Mouse (Mus musculus) forebrain, embryonic 12.5 days (tissue): ENCODE results near the gene Naa20. TPM values are rescaled to one million over a fixed set of nuclear protein-coding genes. Genes with fewer than 3 reads are reported as not detected.

Source experiments
- ATAC-seq: fragments of 200-750 bp; cut with Nextera tagmentation; 2 replicates; pipeline ENCODE4 v1.8.0; 2017; ENCODE audit warnings: moderate TSS enrichment; ENCODE audit not compliant: low FRiP score
- H3K27ac ChIP-seq: fragments of 300-500 bp; sonication (generic); 2 replicates; pipeline ENCODE4 v1.5.1; 2016; ENCODE audit warnings: mild to moderate bottlenecking
- H3K27me3 ChIP-seq: fragments of 300-500 bp; sonication (generic); 2 replicates; pipeline ENCODE4 v1.6.1; 2016; ENCODE audit warnings: mild to moderate bottlenecking
- H3K36me3 ChIP-seq: fragments of 300-500 bp; sonication (generic); replicated peaks from 2 replicates; pipeline ENCODE4 v1.6.1; 2016; ENCODE audit warnings: mild to moderate bottlenecking
- H3K4me1 ChIP-seq: fragments of 300-500 bp; sonication (generic); 2 replicates; pipeline ENCODE4 v1.6.1; 2016
- H3K4me2 ChIP-seq: fragments of 300-500 bp; sonication (generic); 2 replicates; pipeline ENCODE4 v1.6.1; 2016; ENCODE audit warnings: mild to moderate bottlenecking, moderate library complexity
- H3K4me3 ChIP-seq: fragments of 300-500 bp; sonication (generic); replicated peaks from 2 replicates; pipeline ENCODE4 v1.5.1; 2016; ENCODE audit warnings: mild to moderate bottlenecking
- H3K9ac ChIP-seq: fragments of 300-500 bp; sonication (generic); 2 replicates; pipeline ENCODE4 v1.6.1; 2016; ENCODE audit warnings: mild to moderate bottlenecking
- H3K9me3 ChIP-seq: fragments of 300-500 bp; sonication (generic); 2 replicates; pipeline ENCODE4 v1.6.1; 2016
- WGBS: fragments of 180-500 bp; shearing (Covaris S2); methylation state at CpG from one replicate; pipeline ENCODE4 v1.1.7; 2016; 5-methylcytosine and 5-hydroxymethylcytosine counted together
- polyA plus RNA-seq: library from polyadenylated mRNA; unstranded; fragments of >200 nt; fragmentation: Nextera tagmentation; extraction: Ambion mirVana; gene quantifications from 2 replicates; pipeline ENCODE4 v1.2.1, GENCODE M21; 2016

Naa20 gene
- polyA plus RNA-seq, 1 experiment from 2014 or later, result 124 TPM

GRCm38 (mm10) chr2:145936975-145937374 lies 35.1 kb downstream of the Naa20 start:
- Histone ChIP-seq H3K27me3 (0 out of 2 replicates have a peak, but pooled peaks cover 7% of the 10 kb centered on the region), H3K9ac (no peak overlapping the region), H3K9me3 (no peaks in the 10 kb centered on the region), H3K27ac (no peak overlapping the region), H3K4me1 (peaks cover 7% of the 10 kb centered on the region), H3K4me2 (no peak overlapping the region), H3K36me3 (peaks cover 3% of the 10 kb centered on the region), H3K4me3 (no peak overlapping the region)
- 84% methylated on average over 8 of the region's 8 CpGs for WGBS
- no peak for ATAC-seq

DNA sequence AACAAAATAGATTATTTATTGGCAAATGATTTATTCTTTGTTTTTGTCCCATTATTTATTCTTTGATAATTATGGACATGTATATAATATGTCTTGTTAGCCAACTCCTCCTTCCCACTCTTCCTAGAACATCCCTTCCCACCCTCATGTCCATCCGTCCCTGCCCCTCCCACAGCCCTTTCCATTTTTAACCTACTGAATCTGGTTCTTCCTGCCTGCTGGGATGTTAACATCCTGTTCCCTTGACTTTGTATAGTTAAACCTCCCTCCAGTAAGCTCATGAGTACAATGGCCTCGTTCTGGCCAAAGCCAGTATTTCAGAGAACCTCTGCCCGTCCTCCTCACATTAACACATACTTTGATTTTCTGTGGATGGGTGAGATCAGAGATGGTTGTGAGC lies 39.5 kb downstream of the Naa20 start:
- no peaks in the 10 kb centered on the region for H3K36me3 ChIP-seq
- H3K27me3 ChIP-seq, result 0 out of 2 replicates have a peak, but pooled peaks cover 11% of the 10 kb centered on the region
- H3K4me3 ChIP-seq, result no peak overlapping the region
- ATAC-seq, result no peak
- H3K9me3 ChIP-seq, result no peaks in the 10 kb centered on the region
- WGBS, result 74% methylated on average over 3 of the region's 3 CpGs
- H3K4me1 ChIP-seq, result peaks cover 16% of the 10 kb centered on the region
- H3K9ac ChIP-seq, result no peak overlapping the region
- no peak overlapping the region for H3K4me2 ChIP-seq
- no peak overlapping the region for H3K27ac ChIP-seq

DNA sequence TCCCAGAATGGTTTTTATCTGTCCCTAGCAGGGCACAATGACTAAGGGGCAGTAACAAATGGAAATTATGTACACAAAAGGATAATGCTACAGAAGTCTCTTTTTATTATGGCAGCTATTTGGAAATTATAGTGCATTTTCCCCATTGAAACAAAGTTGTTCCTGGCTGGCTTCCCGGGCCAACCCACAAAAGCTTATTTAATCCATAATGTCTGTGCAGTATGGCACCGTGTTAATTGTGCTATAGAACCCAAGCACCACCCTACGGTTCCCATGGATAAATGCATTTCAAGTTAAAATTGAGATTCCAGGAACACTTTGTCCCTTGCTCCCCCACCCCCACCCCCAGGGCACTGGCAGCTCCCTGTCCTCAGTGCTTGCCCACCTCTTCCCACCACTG lies 42.4 kb downstream of the Naa20 start:
- no peak overlapping the region for H3K4me3 ChIP-seq
- no peaks in the 10 kb centered on the region for H3K36me3 ChIP-seq
- 61% methylated on average over 3 of the region's 3 CpGs for whole genome bisulfite sequencing
- H3K9ac ChIP-seq, result no peak overlapping the region
- ATAC-seq, result no peak
- H3K4me2 ChIP-seq, result no peak overlapping the region
- H3K27ac ChIP-seq, result no peak overlapping the region
- H3K27me3 ChIP-seq, result 0 out of 2 replicates have a peak, but pooled peaks cover 7% of the 10 kb centered on the region
- H3K4me1 ChIP-seq, result peaks cover 22% of the 10 kb centered on the region
- no peaks in the 10 kb centered on the region for H3K9me3 ChIP-seq

DNA sequence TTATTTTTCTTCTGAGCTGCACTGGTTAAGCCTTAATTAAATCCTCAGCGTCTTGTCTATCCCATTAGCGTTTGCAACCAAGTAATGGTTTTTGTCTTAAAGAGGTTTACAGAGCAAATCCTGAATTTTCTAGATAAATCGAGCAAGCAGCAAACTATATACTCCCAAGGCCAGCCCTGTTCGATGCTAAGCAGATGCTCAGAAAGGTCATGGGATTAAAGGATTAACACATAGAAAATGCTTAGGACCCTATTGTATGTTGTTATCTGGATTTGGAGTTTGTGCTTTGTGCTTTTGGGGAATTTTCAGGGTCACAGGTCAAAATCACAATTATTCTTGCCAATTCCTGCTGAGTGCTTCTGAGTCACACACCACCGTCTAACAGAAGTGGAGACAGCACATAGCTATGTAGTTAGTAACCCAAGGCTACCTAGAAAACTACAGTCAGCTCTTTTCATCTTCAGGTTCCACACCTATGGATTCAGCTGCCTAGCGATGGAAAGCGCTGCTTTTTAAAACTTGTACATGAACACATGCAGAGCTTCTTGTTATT lies 46.6 kb downstream of the Naa20 start:
- H3K4me1 ChIP-seq, result peaks cover 31% of the 10 kb centered on the region
- peaks cover 20% of the 10 kb centered on the region for H3K27me3 ChIP-seq
- no peak overlapping the region for H3K4me2 ChIP-seq
- 49% methylated on average over 7 of the region's 7 CpGs for WGBS
- no peak overlapping the region for H3K27ac ChIP-seq
- no peak for ATAC-seq
- no peak overlapping the region for H3K9ac ChIP-seq
- H3K36me3 ChIP-seq, result no peaks in the 10 kb centered on the region
- H3K4me3 ChIP-seq, result no peak overlapping the region
- H3K9me3 ChIP-seq, result no peaks in the 10 kb centered on the region

- H3K4me1 ChIP-seq, result peaks cover 22% of the 10 kb centered on the region
- no peaks in the 10 kb centered on the region for H3K9me3 ChIP-seq
- no peak overlapping the region for H3K4me3 ChIP-seq
- no peak overlapping the region; the same call in 1 of the 2 replicates for H3K4me2 ChIP-seq
- peaks cover 23% of the 10 kb centered on the region for H3K27me3 ChIP-seq
- WGBS, result 24% methylated on average over 11 of the region's 11 CpGs
- no peak for ATAC-seq
- no peak overlapping the region for H3K9ac ChIP-seq
- H3K27ac ChIP-seq, result peak overlapping the region; percentile 36; the same call in 1 of the 2 replicates
- H3K36me3 ChIP-seq, result no peaks in the 10 kb centered on the region
Measured at GRCm38 (mm10) chr2:145949475-145950068, 47.7 kb downstream of the Naa20 start.

GRCm38 (mm10) chr2:145950239-145950638 lies 48.3 kb downstream of the Naa20 start:
- peaks cover 20% of the 10 kb centered on the region for H3K4me1 ChIP-seq
- H3K4me2 ChIP-seq, result no peak overlapping the region
- no peak overlapping the region for H3K27ac ChIP-seq
- no peaks in the 10 kb centered on the region for H3K9me3 ChIP-seq
- H3K36me3 ChIP-seq, result no peaks in the 10 kb centered on the region
- H3K4me3 ChIP-seq, result no peak overlapping the region
- H3K9ac ChIP-seq, result no peak overlapping the region
- H3K27me3 ChIP-seq, result peaks cover 23% of the 10 kb centered on the region
- ATAC-seq, result 0 out of 2 replicates have a peak, but pooled peaks have one; percentile 47
- WGBS, result 34% methylated on average over 10 of the region's 10 CpGs

DNA sequence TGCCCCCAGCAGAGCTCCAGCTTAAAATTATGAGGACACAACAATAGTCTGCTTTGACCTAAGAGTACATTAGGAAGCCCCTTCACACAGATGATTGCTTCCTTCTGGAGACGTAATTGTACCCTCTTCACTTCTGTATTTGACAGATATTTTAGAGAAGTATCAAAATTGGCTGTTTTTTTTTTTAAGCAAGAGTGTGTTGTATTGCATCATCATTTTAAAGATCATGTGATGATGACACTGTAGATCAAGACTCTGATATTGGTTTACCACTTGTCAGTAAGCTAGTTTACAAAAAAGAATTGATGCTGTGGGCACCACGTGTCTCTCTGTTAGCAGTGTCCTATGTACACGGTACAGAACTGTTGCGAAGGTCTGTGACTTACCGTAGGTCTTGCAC lies 50.8 kb downstream of the Naa20 start:
- no peaks in the 10 kb centered on the region for H3K9me3 ChIP-seq
- no peaks in the 10 kb centered on the region for H3K36me3 ChIP-seq
- peaks cover 25% of the 10 kb centered on the region for H3K27me3 ChIP-seq
- WGBS, result 94% methylated on average over 5 of the region's 5 CpGs
- no peak overlapping the region for H3K4me2 ChIP-seq
- H3K4me3 ChIP-seq, result no peak overlapping the region
- ATAC-seq, result no peak
- H3K9ac ChIP-seq, result no peak overlapping the region
- H3K27ac ChIP-seq, result no peak overlapping the region
- peaks cover 23% of the 10 kb centered on the region for H3K4me1 ChIP-seq

GRCm38 (mm10) chr2:145955844-145956243 lies 53.9 kb downstream of the Naa20 start:
- 28% methylated on average over 10 of the region's 10 CpGs for WGBS
- H3K4me1 ChIP-seq, result peaks cover 13% of the 10 kb centered on the region
- peaks cover 20% of the 10 kb centered on the region for H3K27me3 ChIP-seq
- H3K27ac ChIP-seq, result no peak overlapping the region
- no peak overlapping the region for H3K9ac ChIP-seq
- H3K4me2 ChIP-seq, result no peak overlapping the region
- peak; percentile 43; the same call in 1 of the 2 replicates for ATAC-seq
- no peaks in the 10 kb centered on the region for H3K9me3 ChIP-seq
- H3K36me3 ChIP-seq, result no peaks in the 10 kb centered on the region
- H3K4me3 ChIP-seq, result no peak overlapping the region

- H3K27ac ChIP-seq, result no peak overlapping the region
- H3K27me3 ChIP-seq, result peaks cover 20% of the 10 kb centered on the region
- no peak overlapping the region for H3K9ac ChIP-seq
- H3K4me1 ChIP-seq, result peaks cover 13% of the 10 kb centered on the region
- H3K9me3 ChIP-seq, result no peaks in the 10 kb centered on the region
- H3K36me3 ChIP-seq, result no peaks in the 10 kb centered on the region
- WGBS, result 20% methylated on average over 5 of the region's 5 CpGs
- ATAC-seq, result no peak
- H3K4me3 ChIP-seq, result no peak overlapping the region
- no peak overlapping the region for H3K4me2 ChIP-seq
Measured at GRCm38 (mm10) chr2:145956318-145956717, 54.4 kb downstream of the Naa20 start.

DNA sequence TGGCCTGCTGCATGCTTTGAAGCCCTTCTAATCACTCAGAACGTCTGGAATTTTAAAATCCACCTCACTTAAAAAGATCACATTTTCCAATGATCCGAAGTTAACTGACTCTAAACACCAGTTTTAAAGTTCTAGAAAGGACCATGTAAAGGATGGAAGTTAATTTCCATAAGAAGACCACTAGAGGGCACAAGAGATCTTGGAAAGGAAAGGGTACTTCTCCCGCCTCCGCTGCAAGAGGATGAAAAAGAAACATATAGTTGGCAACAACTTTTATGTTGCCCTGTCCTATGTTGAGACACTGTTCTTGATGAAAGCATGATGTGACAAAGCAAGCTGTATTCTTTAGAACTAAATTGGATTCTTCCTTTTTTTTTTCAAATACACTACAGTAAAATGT lies 55.6 kb downstream of the Naa20 start:
- Histone ChIP-seq H3K27me3 (peaks cover 20% of the 10 kb centered on the region), H3K4me3 (no peak overlapping the region), H3K4me2 (no peak overlapping the region), H3K4me1 (peaks cover 13% of the 10 kb centered on the region), H3K9ac (no peak overlapping the region), H3K27ac (no peak overlapping the region), H3K36me3 (no peaks in the 10 kb centered on the region), H3K9me3 (no peaks in the 10 kb centered on the region)
- ATAC-seq, result no peak; the same call in 1 of the 2 replicates
- 11% methylated on average over 4 of the region's 4 CpGs for WGBS

- H3K9ac ChIP-seq, result no peak overlapping the region
- peaks cover 16% of the 10 kb centered on the region for H3K27me3 ChIP-seq
- H3K27ac ChIP-seq, result peak overlapping the region; percentile 42; the same call in 1 of the 2 replicates
- ATAC-seq, result no peak
- no peak overlapping the region for H3K4me3 ChIP-seq
- H3K9me3 ChIP-seq, result no peaks in the 10 kb centered on the region
- no peak overlapping the region for H3K4me2 ChIP-seq
- WGBS, result 78% methylated on average over 6 of the region's 6 CpGs
- H3K4me1 ChIP-seq, result peaks cover 13% of the 10 kb centered on the region
- H3K36me3 ChIP-seq, result no peaks in the 10 kb centered on the region
Measured at GRCm38 (mm10) chr2:145958097-145958496, 56.2 kb downstream of the Naa20 start.

DNA sequence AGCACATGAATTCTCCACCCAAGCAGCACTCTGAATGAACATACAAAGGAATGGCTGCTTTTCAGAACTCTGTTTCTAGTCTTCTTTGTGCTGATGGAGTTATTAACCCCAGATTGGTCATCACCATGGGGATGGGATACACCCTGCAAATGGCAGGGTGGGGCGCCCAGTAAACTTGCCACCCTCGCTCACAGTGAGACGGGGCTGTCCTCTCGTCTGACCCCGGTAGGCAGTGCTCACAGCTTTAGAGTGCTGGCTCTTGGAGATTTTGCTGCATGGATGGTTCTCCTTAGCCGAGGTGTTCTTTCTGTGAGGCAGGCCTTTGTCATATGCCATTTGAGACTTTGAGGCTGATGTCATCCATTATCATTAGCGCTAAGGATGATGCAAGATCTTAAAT lies 56.7 kb downstream of the Naa20 start:
- Histone ChIP-seq H3K9me3 (no peaks in the 10 kb centered on the region), H3K27me3 (peaks cover 12% of the 10 kb centered on the region), H3K36me3 (no peaks in the 10 kb centered on the region), H3K27ac (no peak overlapping the region), H3K9ac (no peak overlapping the region), H3K4me2 (no peak overlapping the region), H3K4me1 (peaks cover 13% of the 10 kb centered on the region), H3K4me3 (no peak overlapping the region)
- peak; percentile 79 for ATAC-seq
- 38% methylated on average over 7 of the region's 7 CpGs for WGBS

DNA sequence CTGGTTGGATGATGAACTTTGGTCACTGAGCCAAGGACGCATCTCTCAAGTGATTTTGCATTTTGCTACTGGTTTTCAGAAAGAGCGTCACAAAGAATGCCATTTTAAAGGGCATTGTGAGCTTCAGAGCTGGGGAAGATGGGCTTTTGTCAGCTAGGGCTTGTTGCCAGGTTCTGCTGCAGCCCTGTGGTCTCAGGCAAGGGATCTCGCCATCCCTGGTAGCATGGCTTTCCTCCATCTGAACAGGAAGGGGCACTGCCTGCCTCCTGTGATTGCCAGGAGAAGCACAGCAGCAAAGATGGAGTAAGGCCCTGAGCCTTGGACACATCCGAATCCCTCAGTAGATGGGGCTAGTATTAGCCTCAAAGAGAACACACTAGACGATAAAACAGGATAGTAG lies 60.0 kb downstream of the Naa20 start:
- whole genome bisulfite sequencing, result 87% methylated on average over 5 of the region's 5 CpGs
- Histone ChIP-seq H3K9ac (no peak overlapping the region), H3K27me3 (peaks cover 8% of the 10 kb centered on the region), H3K4me2 (no peak overlapping the region), H3K4me3 (no peak overlapping the region), H3K9me3 (no peaks in the 10 kb centered on the region), H3K27ac (no peak overlapping the region), H3K36me3 (no peaks in the 10 kb centered on the region), H3K4me1 (peaks cover 10% of the 10 kb centered on the region)
- ATAC-seq, result no peak
